ENCODE assay signal across 1 mouse cellular context in genomic region chr11:115534759-115535371, GRCm38 (mm10).
TF ChIP-seq lines count a peak whose summit lies in the region.

No protein-coding gene starts in this region.

TF ChIP-seq in MEL, 35 proteins besides CTCF, POLR2A, EP300 and RAD21 (continued from another document):
- TF ChIP-seq MAZ (IDR thresholded peaks at IDR 0.05; ENCODE audit: low read depth, low read length) (no peak), CHD1 (IDR thresholded peaks at IDR 0.05; ENCODE audit: low read depth, low read length) (0 out of 2 replicates have a peak, but pooled peaks have one; percentile 37), POLR2AphosphoS2 (IDR thresholded peaks at IDR 0.05; ENCODE audit: low read length) (0 out of 2 replicates have a peak, but pooled peaks have one; percentile 9), MYC (IDR thresholded peaks at IDR 0.05; ENCODE audit: low read depth, low read length) (peak; percentile 4; the same call in 1 of the 2 replicates), ZNF384 (IDR thresholded peaks at IDR 0.05; ENCODE audit: low read depth, low read length) (peak; percentile 82)
TF ChIP-seq in MEL: peak in this region for 5.
